Mouse (Mus musculus) limb, embryonic 11.5 days (tissue): ENCODE results near the gene Bcor. TPM values are rescaled to one million over a fixed set of nuclear protein-coding genes. Genes with fewer than 3 reads are reported as not detected.

ENCODE experiments used
- ATAC-seq: fragments of 200-750 bp; cut with Nextera tagmentation; 2 replicates; pipeline ENCODE4 v1.8.0; 2017; ENCODE audit warnings: low read depth; ENCODE audit not compliant: insufficient number of reproducible peaks, low FRiP score, low TSS enrichment
- DNase-seq: peaks from one replicate; pipeline ENCODE4 v3.0.0-alpha.2; 2015; ENCODE audit warnings: low spot score
- H3K27ac ChIP-seq: fragments of 300-500 bp; sonication (generic); replicated peaks from 2 replicates; pipeline ENCODE4 v1.5.1; 2014; ENCODE audit warnings: low read depth, mild to moderate bottlenecking, low read length
- H3K27me3 ChIP-seq: fragments of 300-500 bp; sonication (generic); 2 replicates; pipeline ENCODE4 v1.6.1; 2014; ENCODE audit warnings: mild to moderate bottlenecking, low read length, mixed read lengths; ENCODE audit not compliant: control insufficient read depth, insufficient read depth
- H3K36me3 ChIP-seq: fragments of 300-500 bp; sonication (generic); 2 replicates; pipeline ENCODE4 v1.6.1; 2014; ENCODE audit warnings: mild to moderate bottlenecking, low read length, moderate library complexity, mixed read lengths; ENCODE audit not compliant: control insufficient read depth, insufficient read depth
- H3K4me1 ChIP-seq: fragments of 300-500 bp; sonication (generic); 2 replicates; pipeline ENCODE4 v1.6.1; 2014; ENCODE audit warnings: low read length, mixed read lengths; ENCODE audit not compliant: control insufficient read depth, insufficient read depth
- H3K4me2 ChIP-seq: fragments of 300-500 bp; sonication (generic); 2 replicates; pipeline ENCODE4 v1.6.1; 2014; ENCODE audit warnings: low read depth, mild to moderate bottlenecking, moderate library complexity; ENCODE audit not compliant: severe bottlenecking
- H3K4me3 ChIP-seq: fragments of 300-500 bp; sonication (generic); 2 replicates; pipeline ENCODE4 v1.5.1; 2014; ENCODE audit warnings: low read depth, low read length
- H3K9ac ChIP-seq: fragments of 300-500 bp; sonication (generic); 2 replicates; pipeline ENCODE4 v1.6.1; 2014; ENCODE audit warnings: mild to moderate bottlenecking, low read length
- H3K9me3 ChIP-seq: fragments of 300-500 bp; sonication (generic); 2 replicates; pipeline ENCODE4 v1.6.1; 2016; ENCODE audit warnings: low read length; ENCODE audit not compliant: control insufficient read depth
- WGBS: fragments of 180-500 bp; shearing (Covaris S2); extraction: QIAGEN DNeasy Blood & Tissue Kit; methylation state at CpG from one replicate; pipeline ENCODE4 v1.1.7; 2014; 5-methylcytosine and 5-hydroxymethylcytosine counted together
- polyA plus RNA-seq: library from polyadenylated mRNA; unstranded; fragments of >200 nt; fragmentation: Nextera tagmentation; extraction: Ambion mirVana; gene quantifications from 2 replicates; pipeline ENCODE4 v1.2.1, GENCODE M21; 2014

The Bcor gene
- polyA plus RNA-seq, 1 experiment from 2014 or later: 26.6 TPM

- Histone ChIP-seq H3K27ac (no peak overlapping the region), H3K4me3 (no peak overlapping the region), H3K4me1 (no peaks in the 10 kb centered on the region), H3K36me3 (no peaks in the 10 kb centered on the region), H3K27me3 (0 out of 2 replicates have a peak, but pooled peaks cover 3% of the 10 kb centered on the region), H3K9me3 (no peaks in the 10 kb centered on the region), H3K4me2 (no peak overlapping the region), H3K9ac (no peak overlapping the region)
- ATAC-seq (no peak), DNase-seq (no peak)
- WGBS: 62% methylated on average over 7 of the region's 7 CpGs
Observed at GRCm38 (mm10) chrX:11988191-11988896, 171.8 kb downstream of the Bcor start.

- DNase-seq (no peak), ATAC-seq (no peak)
- H3K27me3 ChIP-seq: 0 out of 2 replicates have a peak, but pooled peaks cover 3% of the 10 kb centered on the region
- no peaks in the 10 kb centered on the region for H3K9me3 ChIP-seq
- no peak overlapping the region for H3K9ac ChIP-seq
- no peak overlapping the region for H3K4me3 ChIP-seq
- no peaks in the 10 kb centered on the region for H3K36me3 ChIP-seq
- no peak overlapping the region for H3K4me2 ChIP-seq
- whole genome bisulfite sequencing: 52% methylated on average over 7 of the region's 7 CpGs
- H3K27ac ChIP-seq: no peak overlapping the region
- no peaks in the 10 kb centered on the region for H3K4me1 ChIP-seq
Observed at GRCm38 (mm10) chrX:11987602-11988001, 172.6 kb downstream of the Bcor start.
